Mouse (Mus musculus) gonadal fat pad, adult 2 months (tissue): Measurements from ENCODE around the gene Myo5c. TPM values are rescaled to one million over a fixed set of nuclear protein-coding genes. Genes with fewer than 3 reads are reported as not detected.

Experiments used
- DNase-seq: peaks from one replicate; pipeline ENCODE4 v3.0.0-alpha.2; 2012; ENCODE audit warnings: low read depth
- polyA plus RNA-seq: library from polyadenylated mRNA; depleted of rRNA; stranded (reverse); fragments of >200 nt; gene quantifications from 2 replicates; pipeline ENCODE4 v1.2.3, GENCODE M21; 2012; rRNA removed

Gene Myo5c
- polyA plus RNA-seq, 1 experiment = 2.2 TPM

GRCm38 (mm10) chr9:75319365-75319764 is 87.5 kb downstream of the Myo5c start:
- no peak for DNase-seq

GRCm38 (mm10) chr9:75322099-75322885 is 90.5 kb downstream of the Myo5c start:
- no peak for DNase-seq

- DNase-seq = no peak
Measured at GRCm38 (mm10) chr9:75328047-75328446, 96.2 kb downstream of the Myo5c start.

GRCm38 (mm10) chr9:75330821-75331220 is 99.0 kb downstream of the Myo5c start:
- no peak for DNase-seq

GRCm38 (mm10) chr9:75334440-75334839 is 102.6 kb downstream of the Myo5c start:
- DNase-seq = no peak

- DNase-seq = no peak
Measured at GRCm38 (mm10) chr9:75338016-75338415, 106.2 kb downstream of the Myo5c start.

GRCm38 (mm10) chr9:75342433-75342832 is 110.6 kb downstream of the Myo5c start:
- DNase-seq = no peak

- no peak for DNase-seq
Measured at GRCm38 (mm10) chr9:75347458-75347857, 115.6 kb downstream of the Myo5c start, which contains the start of gene Bcl2l10. Gene Bcl2l10 (plus strand): TSS chr9:75347758.

GRCm38 (mm10) chr9:75348066-75348465 is 116.2 kb downstream of the Myo5c start:
- DNase-seq = no peak

GRCm38 (mm10) chr9:75348641-75349040 is 116.8 kb downstream of the Myo5c start:
- DNase-seq = no peak

- DNase-seq = no peak
Measured at GRCm38 (mm10) chr9:75353094-75353493, 121.3 kb downstream of the Myo5c start.

Other genes with a start within 250 kb of the Myo5c start
- 16.4 and 20.5 TPM in 2 replicates for gene Arpp19, start 194.4 kb upstream of the Myo5c start, polyA plus RNA-seq
- gene Myo5a, start 161.0 kb upstream of the Myo5c start, polyA plus RNA-seq = 9.0 and 9.8 TPM in 2 replicates
- 31.8 and 43.6 TPM in 2 replicates for gene Gnb5, start 74.3 kb downstream of the Myo5c start, polyA plus RNA-seq
- gene Bcl2l10, start 115.7 kb downstream of the Myo5c start, polyA plus RNA-seq = 0.29 and 1.0 TPM in 2 replicates
- gene Mapk6, start 178.0 kb downstream of the Myo5c start, polyA plus RNA-seq = 36.2 and 36.9 TPM in 2 replicates
- 4.0 and 5.7 TPM in 2 replicates for gene Leo1, start 209.5 kb downstream of the Myo5c start, polyA plus RNA-seq